In the genomic region with DNA sequence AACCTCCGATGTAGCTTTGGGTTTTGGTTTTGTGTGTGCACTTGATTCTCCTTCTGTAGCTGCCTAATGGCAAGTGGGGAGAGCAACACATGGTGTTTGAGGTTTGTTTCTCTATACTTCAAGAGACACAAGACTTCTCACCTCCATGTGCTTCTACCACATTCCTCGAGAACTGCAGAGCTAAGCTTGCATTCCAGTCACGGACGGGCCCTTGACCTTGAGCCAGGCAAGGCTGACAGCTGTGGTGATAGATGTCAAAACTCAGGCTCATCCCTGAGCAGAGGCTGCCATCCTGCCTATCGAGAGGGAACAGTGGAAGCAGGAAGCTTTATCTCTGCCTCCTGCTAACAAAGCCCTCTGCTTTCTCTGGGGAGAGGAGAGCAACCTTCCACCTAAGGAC, we compare ENCODE assay signal across 34 mouse cellular contexts. TPM values are rescaled to one million over a fixed set of nuclear protein-coding genes. Genes with fewer than 3 reads are reported as not detected.
DNase-seq lines count a peak whose midpoint lies in the region; ATAC-seq and TF ChIP-seq lines count a peak whose summit lies in the region.
"Had no signal": no experiment of that assay in that cellular context is flagged by ENCODE, and none has a peak within 500 bp of the region (broad histone marks: within the 10 kb centered on the region; RNA-seq: fewer than 3 reads in every experiment).

No protein-coding gene starts in this region.

- ATAC-seq in Patski, result peak; percentile 21
- ATAC-seq: forebrain, embryonic 15.5 days; hindbrain, postnatal 0 days had no signal

- CTCF ChIA-PET in Patski (lab: Charles Lee), result no interaction called here

- TF ChIP-seq CTCF in Patski (IDR thresholded peaks at IDR 0.05), result no peak

- POLR2A ChIA-PET in Patski (lab: Charles Lee), result no interaction called here

- in situ Hi-C loops in Patski (cut with MboI; ENCODE audit: low pct_unique_long_range_greater_than_20kb), result no loop called here

- no peaks in the 10 kb centered on the region for H3K27me3 ChIP-seq in Patski
- H3K27me3 ChIP-seq: embryonic facial prominence, embryonic 15.5 days; forebrain, embryonic 15.5 days; liver, embryonic 13.5 days; megakaryocyte, embryonic 14.5 days had no signal

- peak; percentile 81 for DNase-seq in heart, adult 11 months
- no peak for DNase-seq in heart, adult 9 months (ENCODE audit: low spot score in 2 of 2)
- DNase-seq in 3T3-L1 (ENCODE audit: low read depth, low spot score) (peak; percentile 19), Patski (ENCODE audit: low read depth, low spot score) (no peak)
- DNase-seq in adrenal gland, postnatal 14 days, result peak; percentile 66
- no peak for DNase-seq in gastrocnemius, adult 18-20 months (ENCODE audit: low spot score)
- no peak for DNase-seq in gastrocnemius, adult 8-10 months (ENCODE audit: low spot score in 2 of 2)
- DNase-seq: cerebellum, adult 18-20 months; cerebellum, postnatal 14 days; gastrocnemius, postnatal 36 days; kidney, adult 18-20 months; liver, embryonic 13.5 days; lung, embryonic 14.5 days; lung, postnatal 36 days; midbrain, embryonic 14.5 days; right cerebral cortex, adult 18-20 months; right cerebral cortex, postnatal 4 days; thymus, postnatal 14 days had no signal

RNA-seq across cellular contexts. Expression of a gene that starts 59.2 kb away (rescaled TPM):
- polyA plus RNA-seq in Patski (2021), result not detected
- not detected in 2 replicates for total RNA-seq in adrenal gland, postnatal 14 days (2021)
- not detected for total RNA-seq in gastrocnemius, adult 18-20 months (2021)
- total RNA-seq in gastrocnemius, adult 8-10 months (2022), result not detected
- total RNA-seq: adrenal gland, adult 18-20 months; gastrocnemius, postnatal 36 days; heart, adult 8-10 months; hindbrain, postnatal 0 days; layer of hippocampus, postnatal 10 days; left cerebral cortex, adult 2 months; left cerebral cortex, postnatal 36 days had no signal
- polyA plus RNA-seq: C2C12; embryonic facial prominence, embryonic 15.5 days; forebrain, embryonic 15.5 days; heart, postnatal 0 days; hindbrain, embryonic 11.5 days; hindbrain, postnatal 0 days; kidney, postnatal 0 days; limb, embryonic 14.5 days; liver, embryonic 13.5 days; lung, embryonic 14.5 days; midbrain, embryonic 14.5 days; neural tube, embryonic 14.5 days; stomach, embryonic 14.5 days had no signal

Comparison
In these comparisons a context has a peak if more than half of its experiments do, and no peak if none do; other contexts are left out.
1. DNase-seq: peak in heart, adult 11 months (single experiment), 3T3-L1 (single experiment) and adrenal gland, postnatal 14 days (single experiment); none in heart, adult 9 months (0 of 2), Patski (single experiment), gastrocnemius, adult 18-20 months (single experiment) and gastrocnemius, adult 8-10 months (0 of 2).